Mouse (Mus musculus) hindbrain, embryonic 15.5 days (tissue): Measurements from ENCODE around the gene Polr1a. TPM values are rescaled to one million over a fixed set of nuclear protein-coding genes. Genes with fewer than 3 reads are reported as not detected.

Source experiments
- ATAC-seq: fragments of 200-750 bp; cut with Nextera tagmentation; 2 replicates; pipeline ENCODE4 v1.8.0; 2017; ENCODE audit warnings: low read depth, moderate number of reproducible peaks, moderate TSS enrichment; ENCODE audit not compliant: low FRiP score
- H3K27ac ChIP-seq: fragments of 300-500 bp; sonication (generic); replicated peaks from 2 replicates; pipeline ENCODE4 v1.5.1; 2015; ENCODE audit warnings: mild to moderate bottlenecking, inconsistent platforms
- H3K27me3 ChIP-seq: fragments of 300-500 bp; sonication (generic); 2 replicates; pipeline ENCODE4 v1.6.1; 2015; ENCODE audit warnings: control low read depth, inconsistent platforms
- H3K36me3 ChIP-seq: fragments of 300-500 bp; sonication (generic); 2 replicates; pipeline ENCODE4 v1.6.1; 2015; ENCODE audit warnings: control low read depth, inconsistent platforms
- H3K4me1 ChIP-seq: fragments of 300-500 bp; sonication (generic); replicated peaks from 2 replicates; pipeline ENCODE4 v1.6.1; 2015; ENCODE audit warnings: control low read depth, inconsistent platforms
- H3K4me2 ChIP-seq: fragments of 300-500 bp; sonication (generic); 2 replicates; pipeline ENCODE4 v1.6.1; 2015; ENCODE audit warnings: moderate library complexity, mild to moderate bottlenecking, inconsistent platforms
- H3K4me3 ChIP-seq: fragments of 300-500 bp; sonication (generic); 2 replicates; pipeline ENCODE4 v1.5.1; 2015; ENCODE audit warnings: mild to moderate bottlenecking, inconsistent platforms
- H3K9ac ChIP-seq: fragments of 300-500 bp; sonication (generic); 2 replicates; pipeline ENCODE4 v1.6.1; 2015; ENCODE audit warnings: inconsistent platforms
- H3K9me3 ChIP-seq: fragments of 300-500 bp; sonication (generic); 2 replicates; pipeline ENCODE4 v1.6.1; 2016; ENCODE audit warnings: control low read depth, inconsistent platforms
- WGBS: fragments of 180-500 bp; shearing (Covaris S2); methylation state at CpG from one replicate; pipeline ENCODE4 v1.1.7; 2015; 5-methylcytosine and 5-hydroxymethylcytosine counted together
- polyA plus RNA-seq: library from polyadenylated mRNA; unstranded; fragments of >200 nt; fragmentation: Nextera tagmentation; extraction: Ambion mirVana; gene quantifications from 2 replicates; pipeline ENCODE4 v1.2.1, GENCODE M21; 2015

Gene Polr1a
- 19.3 and 19.6 TPM in 2 replicates for polyA plus RNA-seq

GRCm38 (mm10) chr6:71908481-71909381, at the start of gene Polr1a, which contains the start of gene Ptcd3:
Gene Polr1a (plus strand): TSS chr6:71909053.
Gene Ptcd3 (minus strand): TSS chr6:71908750.
- Histone ChIP-seq H3K36me3 (peaks cover 24% of the 10 kb centered on the region), H3K9me3 (no peaks in the 10 kb centered on the region), H3K4me1 (peaks cover 21% of the 10 kb centered on the region), H3K4me3 (peak within 1 kb of the TSS; percentile 69), H3K4me2 (peak within 1 kb of the TSS; percentile 69), H3K27ac (peak within 1 kb of the TSS; percentile 70), H3K9ac (peak within 1 kb of the TSS; percentile 62), H3K27me3 (no peaks in the 10 kb centered on the region)
- ATAC-seq = peak; percentile 94
- under 1% methylated on average over 58 of the region's 58 CpGs for WGBS

GRCm38 (mm10) chr6:71867751-71868150, 41.1 kb upstream of the Polr1a start:
- no peak overlapping the region for H3K4me2 ChIP-seq
- H3K9ac ChIP-seq = no peak overlapping the region
- no peaks in the 10 kb centered on the region for H3K4me1 ChIP-seq
- H3K4me3 ChIP-seq = no peak overlapping the region
- no peaks in the 10 kb centered on the region for H3K9me3 ChIP-seq
- peaks cover 84% of the 10 kb centered on the region for H3K36me3 ChIP-seq
- no peak for ATAC-seq
- no peak overlapping the region for H3K27ac ChIP-seq
- 88% methylated on average over 2 of the region's 2 CpGs for WGBS
- H3K27me3 ChIP-seq = no peaks in the 10 kb centered on the region

- Histone ChIP-seq H3K4me3 (no peak overlapping the region), H3K4me2 (no peak overlapping the region), H3K27ac (no peak overlapping the region), H3K9ac (no peak overlapping the region), H3K27me3 (no peaks in the 10 kb centered on the region), H3K4me1 (no peaks in the 10 kb centered on the region), H3K36me3 (peaks cover 83% of the 10 kb centered on the region), H3K9me3 (no peaks in the 10 kb centered on the region)
- ATAC-seq = no peak
- WGBS = 91% methylated on average over 1 of the region's 1 CpGs
Observed at GRCm38 (mm10) chr6:71868809-71869208, 40.0 kb upstream of the Polr1a start.

- peaks cover 77% of the 10 kb centered on the region for H3K36me3 ChIP-seq
- ATAC-seq = no peak
- H3K27me3 ChIP-seq = no peaks in the 10 kb centered on the region
- 95% methylated on average over 9 of the region's 9 CpGs for WGBS
- H3K9ac ChIP-seq = no peak overlapping the region
- no peak overlapping the region for H3K4me2 ChIP-seq
- no peaks in the 10 kb centered on the region for H3K4me1 ChIP-seq
- H3K4me3 ChIP-seq = no peak overlapping the region
- no peaks in the 10 kb centered on the region for H3K9me3 ChIP-seq
- no peak overlapping the region for H3K27ac ChIP-seq
Observed at GRCm38 (mm10) chr6:71871396-71871795, 37.5 kb upstream of the Polr1a start.

- WGBS = 92% methylated on average over 3 of the region's 3 CpGs
Observed at GRCm38 (mm10) chr6:71877965-71878760, 30.7 kb upstream of the Polr1a start.

GRCm38 (mm10) chr6:71893263-71893662, 15.6 kb upstream of the Polr1a start:
- WGBS = over 99% methylated on average over 4 of the region's 4 CpGs
- H3K36me3 ChIP-seq = peaks cover 93% of the 10 kb centered on the region

More at GRCm38 (mm10) chr6:71877965-71878760, 30.7 kb upstream of the Polr1a start:
- no peaks in the 10 kb centered on the region for H3K4me1 ChIP-seq
- no peaks in the 10 kb centered on the region for H3K9me3 ChIP-seq
- no peak overlapping the region for H3K27ac ChIP-seq
- H3K4me2 ChIP-seq = no peak overlapping the region
- no peak for ATAC-seq
- H3K27me3 ChIP-seq = no peaks in the 10 kb centered on the region
- no peak overlapping the region for H3K4me3 ChIP-seq
- H3K36me3 ChIP-seq = peaks cover 75% of the 10 kb centered on the region
- H3K9ac ChIP-seq = no peak overlapping the region

DNA sequence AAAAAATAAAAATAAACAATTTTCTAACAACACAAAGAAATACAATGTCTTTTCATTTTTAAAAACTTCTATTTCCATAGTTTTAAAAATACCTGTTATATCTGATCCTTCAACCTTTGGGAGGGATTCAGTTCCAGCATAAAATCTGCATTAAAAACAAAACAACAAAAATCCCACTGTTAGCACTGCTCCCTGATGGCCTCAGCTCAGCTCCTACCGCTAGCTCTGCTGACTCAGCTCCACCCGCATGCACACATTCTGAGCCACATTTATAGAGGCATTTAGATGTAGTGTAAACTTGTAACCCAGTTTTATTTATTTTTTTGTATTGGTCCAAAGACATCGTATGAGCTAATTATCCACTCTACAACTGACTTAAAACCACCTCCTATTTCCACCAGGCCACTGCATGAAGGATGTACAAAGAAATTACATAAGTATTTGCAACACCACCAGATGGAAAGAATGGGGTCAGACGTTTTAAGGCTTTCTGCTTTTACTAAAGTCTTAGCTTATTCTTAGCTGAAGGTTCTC, 1.1 kb upstream of the Polr1a start:
- Histone ChIP-seq H3K4me2 (peak overlapping the region; percentile 69), H3K27me3 (no peaks in the 10 kb centered on the region), H3K9ac (peak overlapping the region; percentile 62), H3K4me3 (peak overlapping the region; percentile 69), H3K27ac (no peak overlapping the region), H3K9me3 (no peaks in the 10 kb centered on the region), H3K4me1 (peaks cover 21% of the 10 kb centered on the region), H3K36me3 (peaks cover 28% of the 10 kb centered on the region)
- 7% methylated on average over 4 of the region's 4 CpGs for WGBS
- no peak for ATAC-seq

More at GRCm38 (mm10) chr6:71893263-71893662, 15.6 kb upstream of the Polr1a start:
- Histone ChIP-seq H3K9ac (no peak overlapping the region), H3K4me3 (no peak overlapping the region), H3K9me3 (no peaks in the 10 kb centered on the region), H3K27me3 (no peaks in the 10 kb centered on the region), H3K27ac (no peak overlapping the region), H3K4me2 (no peak overlapping the region), H3K4me1 (no peaks in the 10 kb centered on the region)
- ATAC-seq = no peak

GRCm38 (mm10) chr6:71909384-71909783, 531 bp downstream of the Polr1a start:
- peak overlapping the region; percentile 69 for H3K4me2 ChIP-seq
- peaks cover 24% of the 10 kb centered on the region for H3K36me3 ChIP-seq
- WGBS = 23% methylated on average over 10 of the region's 10 CpGs
- H3K4me3 ChIP-seq = peak overlapping the region; percentile 69
- no peak; the same call in 1 of the 2 replicates for ATAC-seq
- peak overlapping the region; percentile 70; the same call in 1 of the 2 replicates for H3K27ac ChIP-seq
- H3K4me1 ChIP-seq = peaks cover 21% of the 10 kb centered on the region
- no peaks in the 10 kb centered on the region for H3K27me3 ChIP-seq
- H3K9ac ChIP-seq = peak overlapping the region; percentile 62
- no peaks in the 10 kb centered on the region for H3K9me3 ChIP-seq

DNA sequence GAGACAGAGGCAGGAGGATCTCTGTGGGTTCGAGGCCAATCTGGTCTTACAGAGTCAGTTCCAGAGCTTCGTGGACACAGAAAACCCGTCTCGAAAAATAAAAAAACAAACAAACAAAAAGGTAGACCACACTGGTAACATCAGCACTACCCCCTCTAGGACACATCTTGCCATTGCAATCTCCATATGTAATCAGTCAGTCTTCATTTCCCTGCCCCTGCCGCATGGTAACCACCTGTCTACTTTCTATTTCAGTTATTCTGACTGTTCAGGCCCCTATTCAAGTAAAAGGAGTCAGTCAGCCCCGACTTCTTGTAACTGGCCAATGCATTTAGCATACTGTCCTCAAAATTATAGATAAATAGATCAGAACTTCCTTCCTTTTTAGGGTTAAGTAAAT, 987 bp downstream of the Polr1a start:
- peaks cover 21% of the 10 kb centered on the region for H3K4me1 ChIP-seq
- peak overlapping the region; percentile 69 for H3K4me2 ChIP-seq
- H3K9me3 ChIP-seq = no peaks in the 10 kb centered on the region
- H3K9ac ChIP-seq = no peak overlapping the region
- no peaks in the 10 kb centered on the region for H3K27me3 ChIP-seq
- WGBS = 79% methylated on average over 6 of the region's 6 CpGs
- ATAC-seq = no peak
- peak overlapping the region; percentile 69 for H3K4me3 ChIP-seq
- H3K27ac ChIP-seq = no peak overlapping the region
- H3K36me3 ChIP-seq = peaks cover 21% of the 10 kb centered on the region

DNA sequence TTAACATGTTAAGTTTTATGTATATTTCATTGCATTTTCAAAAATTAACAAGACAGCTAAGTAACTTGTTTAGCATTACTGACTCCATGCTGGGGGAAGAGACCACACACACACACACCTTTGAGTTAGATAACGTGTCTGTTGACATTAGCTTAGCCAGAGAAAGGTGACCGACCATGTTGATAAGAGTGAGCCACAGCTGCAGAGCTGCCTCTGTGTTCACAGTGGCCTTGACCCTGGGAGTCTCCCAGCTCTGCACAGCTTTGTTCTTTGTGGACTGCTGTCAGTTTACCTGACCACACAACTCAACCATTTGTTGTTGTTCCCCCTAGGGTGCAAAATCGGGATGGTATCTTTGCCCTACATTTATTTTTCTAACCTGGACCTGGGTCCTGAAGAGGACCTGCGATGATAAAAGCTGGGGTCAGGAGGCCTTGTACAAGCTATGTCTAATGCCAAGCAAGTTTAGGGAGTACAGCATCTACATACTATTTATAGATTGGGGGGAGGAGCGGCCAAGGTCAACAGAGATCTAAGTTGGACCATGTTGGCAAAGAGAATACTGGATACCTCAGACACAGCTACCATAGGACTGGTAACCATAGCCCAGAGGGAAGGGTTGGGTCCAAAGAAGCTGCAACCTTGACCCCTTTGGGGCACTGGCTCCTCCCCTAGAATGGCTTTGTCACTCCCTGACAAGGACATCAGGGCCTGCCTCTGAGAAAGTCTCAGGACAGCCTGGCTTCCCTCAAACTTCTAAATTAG, 3.0 kb downstream of the Polr1a start:
- Histone ChIP-seq H3K4me1 (peaks cover 21% of the 10 kb centered on the region), H3K4me3 (no peak overlapping the region), H3K4me2 (no peak overlapping the region), H3K36me3 (peaks cover 27% of the 10 kb centered on the region), H3K9ac (no peak overlapping the region), H3K9me3 (no peaks in the 10 kb centered on the region), H3K27ac (no peak overlapping the region), H3K27me3 (no peaks in the 10 kb centered on the region)
- ATAC-seq = no peak
- 89% methylated on average over 5 of the region's 5 CpGs for WGBS

- ATAC-seq = no peak
- Histone ChIP-seq H3K9ac (no peak overlapping the region), H3K4me3 (no peak overlapping the region), H3K4me2 (no peak overlapping the region), H3K36me3 (peaks cover 87% of the 10 kb centered on the region), H3K27me3 (no peaks in the 10 kb centered on the region), H3K4me1 (no peaks in the 10 kb centered on the region), H3K27ac (no peak overlapping the region), H3K9me3 (no peaks in the 10 kb centered on the region)
- WGBS = 94% methylated on average over 7 of the region's 7 CpGs
Observed at GRCm38 (mm10) chr6:71920752-71921151, 11.9 kb downstream of the Polr1a start.
